Mouse (Mus musculus) G1E (cell line): ENCODE data around the gene Pls3. TPM values are rescaled to one million over a fixed set of nuclear protein-coding genes. Genes with fewer than 3 reads are reported as not detected.
"Not testable (repeated sequence)": the region's sequence is repeated elsewhere in the genome, so short reads cannot be mapped to it uniquely, and the experiment has no call there.

Experiments
- ATAC-seq: 2 replicates; pipeline ENCODE4 v1.8.0; 2016; ENCODE audit warnings: mild to moderate bottlenecking; ENCODE audit not compliant: insufficient number of reproducible peaks, poor library complexity, low FRiP score, severe bottlenecking; ENCODE audit errors: extremely low read depth
- DNase-seq: peaks from one replicate; pipeline ENCODE4 v3.0.0; 2012; ENCODE audit warnings: low spot score
- H3K27me3 ChIP-seq: 2 replicates; pipeline ENCODE4 v1.6.1; 2012; ENCODE audit warnings: mild to moderate bottlenecking, low read length, inconsistent platforms; ENCODE audit not compliant: insufficient read depth
- H3K36me3 ChIP-seq: replicated peaks from 2 replicates; pipeline ENCODE3; 2012; ENCODE audit warnings: mild to moderate bottlenecking, inconsistent platforms
- H3K4me1 ChIP-seq: 2 replicates; pipeline ENCODE4 v1.6.1; 2012; ENCODE audit warnings: low read depth, low read length, inconsistent platforms, mixed read lengths; ENCODE audit not compliant: insufficient read depth
- H3K4me3 ChIP-seq: 2 replicates; pipeline ENCODE4 v1.5.1; 2012; ENCODE audit warnings: low read depth, mild to moderate bottlenecking, inconsistent platforms, low read length, moderate library complexity, mixed read lengths
- H3K9me3 ChIP-seq: replicated peaks from 2 replicates; pipeline ENCODE4 v1.6.1; 2012; ENCODE audit warnings: inconsistent platforms
- polyA plus RNA-seq: library from polyadenylated mRNA; stranded (reverse); fragments of >175 nt; gene quantifications from 2 replicates; pipeline ENCODE4 v1.2.3, GENCODE M21; 2012
- total RNA-seq, 2 experiments: library from RNA; stranded (forward) in 1 of 2; stranded (reverse) in 1 of 2; fragments of 200-1000 nt in 1 of 2; fragments of >200 nt in 1 of 2; fragmentation: Nextera tagmentation in 1 of 2; gene quantifications; 2 replicates each; pipeline ENCODE4 v1.2.3; 2014 to 2017

Gene Pls3
- total and polyA plus RNA-seq, 3 experiments: not detected

GRCm38 (mm10) chrX:75750126-75750725, 124.8 kb downstream of the Pls3 start:
- not testable (repeated sequence) for DNase-seq, H3K27me3 ChIP-seq, H3K9me3 ChIP-seq, H3K4me1 ChIP-seq, ATAC-seq, H3K36me3 ChIP-seq, H3K4me3 ChIP-seq

GRCm38 (mm10) chrX:75749312-75749711, 125.7 kb downstream of the Pls3 start:
- not testable (repeated sequence) for DNase-seq, H3K9me3 ChIP-seq, H3K27me3 ChIP-seq, H3K4me1 ChIP-seq, H3K4me3 ChIP-seq, H3K36me3 ChIP-seq, ATAC-seq

GRCm38 (mm10) chrX:75744466-75744865, 130.5 kb downstream of the Pls3 start:
- H3K27me3 ChIP-seq, ATAC-seq, H3K9me3 ChIP-seq, H3K36me3 ChIP-seq, H3K4me1 ChIP-seq, DNase-seq, H3K4me3 ChIP-seq: not testable (repeated sequence)

DNA sequence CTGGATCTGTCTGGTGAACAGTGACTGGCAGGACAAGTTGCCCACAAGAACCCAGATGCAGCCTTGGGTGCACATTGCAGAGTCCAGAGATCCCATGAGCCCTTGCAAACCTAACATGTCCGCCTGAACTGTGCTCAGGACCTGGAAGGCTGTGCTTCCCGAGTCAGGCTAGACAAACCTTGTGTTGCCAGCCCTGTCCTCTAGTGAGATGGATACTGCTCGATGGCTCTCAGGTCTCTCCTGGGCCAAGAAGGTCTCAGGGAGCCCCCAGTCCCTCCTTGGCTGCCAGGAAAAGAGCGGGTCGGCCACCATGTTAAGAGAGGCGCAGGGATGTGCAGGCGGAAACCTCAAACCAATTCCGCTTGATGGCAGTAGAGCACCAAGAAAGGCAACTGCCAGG, 135.5 kb downstream of the Pls3 start:
- H3K9me3 ChIP-seq, ATAC-seq, H3K27me3 ChIP-seq, H3K4me3 ChIP-seq, H3K4me1 ChIP-seq, DNase-seq, H3K36me3 ChIP-seq: not testable (repeated sequence)
